Mouse (Mus musculus): Measurements from ENCODE around the gene Car10.

DNA sequence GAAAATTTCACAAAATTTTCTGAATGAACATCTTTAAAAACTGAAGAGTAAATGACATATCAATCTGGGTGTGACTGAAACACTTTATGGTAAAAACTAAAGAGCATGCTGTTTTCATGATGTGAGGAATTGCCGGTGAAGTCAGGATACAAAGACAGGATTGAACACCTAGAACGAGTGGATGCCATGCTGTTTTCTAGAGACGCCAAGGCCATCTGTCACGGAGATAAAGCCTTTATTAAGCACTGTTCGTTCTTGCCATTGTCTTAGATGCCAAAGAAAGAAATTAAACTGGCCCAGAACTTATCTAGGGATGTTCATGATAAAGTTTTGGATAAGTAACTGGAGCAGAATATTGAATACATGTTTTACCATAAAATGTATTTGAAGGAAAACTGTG, 153.9 kb downstream of the Car10 start:
- TF ChIP-seq NRF1 (IDR thresholded peaks at IDR 0.05; ENCODE audit: insufficient read depth, low read depth, low read length, poor library complexity, severe bottlenecking) (no peak), CTCF (IDR thresholded peaks at IDR 0.05 in 2 of 3, conservative IDR thresholded peaks at IDR 0.05 in 1 of 3; ENCODE audit: control insufficient read depth in 1 of 3, insufficient read depth in 1 of 3, low read depth in 2 of 3, low read length in 3 of 3, poor library complexity in 1 of 3, severe bottlenecking in 1 of 3) (no peak), NELFE (IDR thresholded peaks at IDR 0.05; ENCODE audit: low read depth, low read length) (no peak), MAX (IDR thresholded peaks at IDR 0.05; ENCODE audit: low read length) (no peak), RAD21 (IDR thresholded peaks at IDR 0.05; ENCODE audit: low read depth, low read length) (no peak), TAL1 (IDR thresholded peaks at IDR 0.05; ENCODE audit: low read length) (no peak), ZC3H11A (IDR thresholded peaks at IDR 0.05; ENCODE audit: low read depth, low read length) (no peak), POLR2A (IDR thresholded peaks at IDR 0.05; ENCODE audit: control insufficient read depth in 1 of 2, insufficient read depth in 1 of 2, low read depth in 1 of 2, low read length in 2 of 2, poor library complexity in 1 of 2) (no peak), HCFC1 (IDR thresholded peaks at IDR 0.05; ENCODE audit: low read depth, low read length) (no peak), E2F4 (IDR thresholded peaks at IDR 0.05; ENCODE audit: borderline replicate concordance, low read depth, low read length) (no peak), EP300 (IDR thresholded peaks at IDR 0.05; ENCODE audit: low read depth in 1 of 2, low read length in 2 of 2) (no peak), BHLHE40 (IDR thresholded peaks at IDR 0.05; ENCODE audit: borderline replicate concordance, low read depth, low read length) (no peak)

All from MEL (cell line).